Comparison of ENCODE assay signal across 10 mouse cellular contexts in the genomic region with DNA sequence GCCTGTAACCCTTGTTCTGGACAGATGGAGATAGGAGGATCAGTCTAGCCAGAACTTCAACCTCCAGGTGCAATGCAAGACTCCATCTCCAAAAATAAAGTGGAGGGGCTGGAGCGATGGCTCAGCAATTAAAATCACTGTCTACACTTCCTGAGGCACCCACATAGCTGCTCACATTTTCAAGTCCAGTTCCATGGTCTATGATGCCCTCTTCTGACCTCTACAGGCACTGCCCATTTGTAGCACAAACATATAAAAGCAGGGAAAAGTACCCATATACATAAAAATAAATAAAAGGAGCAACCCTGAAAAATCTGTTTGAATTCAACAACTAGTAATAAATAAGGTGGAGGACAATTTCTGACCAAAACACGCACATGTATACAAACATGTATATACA. TPM values are rescaled to one million over a fixed set of nuclear protein-coding genes. Genes with fewer than 3 reads are reported as not detected.
DNase-seq lines count a peak whose midpoint lies in the region; ATAC-seq and TF ChIP-seq lines count a peak whose summit lies in the region.
"Had no signal": no experiment of that assay in that cellular context is flagged by ENCODE, and none has a peak within 500 bp of the region (broad histone marks: within the 10 kb centered on the region; RNA-seq: fewer than 3 reads in every experiment).

No protein-coding gene starts in this region.

- no peak for TF ChIP-seq POLR2A in kidney, adult 2 months (IDR thresholded peaks at IDR 0.05; ENCODE audit: low read depth, low read length)

- no peak overlapping the region for H3K4me3 ChIP-seq in kidney, adult 2 months (ENCODE audit: insufficient read depth, low read depth, low read length)
- H3K4me3 ChIP-seq: lung, embryonic 15.5 days; neural tube, embryonic 12.5 days had no signal

- H3K27ac ChIP-seq in kidney, adult 2 months (ENCODE audit: insufficient read depth, low read depth, low read length), result no peak overlapping the region
- H3K27ac ChIP-seq: lung, embryonic 15.5 days; neural tube, embryonic 12.5 days had no signal

- ATAC-seq in hematopoietic stem cell, adult 5-6 weeks (replicated peaks in 1 of 2; ENCODE audit: insufficient read depth in 1 of 2, low FRiP score in 2 of 2, low TSS enrichment in 1 of 2, low read depth in 1 of 2, poor library complexity in 2 of 2, severe bottlenecking in 2 of 2), result peak; percentile 48 to 69; a peak in 2 of 4 replicates
- ATAC-seq in monocyte, adult 5-6 weeks (replicated peaks; ENCODE audit: insufficient number of reproducible peaks, low FRiP score, low TSS enrichment, poor library complexity, severe bottlenecking), result no peak

- DNase-seq in kidney, adult 2 months, result no peak
- no peak for DNase-seq in kidney, adult 8-10 months
- peak; percentile 45 for DNase-seq in A20 (ENCODE audit: low read depth, low spot score)
- DNase-seq in CD4-positive, CD25-positive, alpha-beta regulatory T cell, adult 2 months (ENCODE audit: low read depth, low spot score), result peak; percentile 67
- DNase-seq in spleen, postnatal 14 days (ENCODE audit: low spot score in 2 of 2), result no peak
- DNase-seq: heart, postnatal 4 days had no signal

- WGBS in kidney, adult 2 months, result 69% methylated on average over 2 of the region's 2 CpGs

- peaks cover 4% of the 10 kb centered on the region; the same call in 1 of the 2 replicates for H3K4me1 ChIP-seq in kidney, adult 2 months (ENCODE audit: control insufficient read depth, insufficient read depth, low read length)
- H3K4me1 ChIP-seq: lung, embryonic 15.5 days; neural tube, embryonic 12.5 days had no signal

- peak; percentile 41 for TF ChIP-seq CTCF in kidney, adult 2 months (conservative IDR thresholded peaks at IDR 0.05; ENCODE audit: insufficient read depth, insufficient read length, low read depth, low read length)

- H3K36me3 ChIP-seq in kidney, adult 2 months (ENCODE audit: control insufficient read depth, insufficient read depth, low read length), result peaks cover 5% of the 10 kb centered on the region
- H3K36me3 ChIP-seq: lung, embryonic 15.5 days; neural tube, embryonic 12.5 days had no signal

- H3K27me3 ChIP-seq in kidney, adult 2 months (replicated peaks; ENCODE audit: control insufficient read depth, insufficient read depth, low read length), result no peaks in the 10 kb centered on the region
- H3K27me3 ChIP-seq: lung, embryonic 15.5 days; neural tube, embryonic 12.5 days had no signal

RNA-seq across cellular contexts. Expression of a gene that starts 39.1 kb away (rescaled TPM):
- 13.2 and 15.6 TPM in 2 replicates for polyA plus RNA-seq in kidney, adult 2 months (2012; rRNA removed)
- total RNA-seq in hematopoietic stem cell, adult 5-6 weeks (2017), result 18.8 and 20.3 TPM in 2 replicates
- total RNA-seq in monocyte, adult 5-6 weeks (2017), result 22.7 to 32.9 TPM (median 28.8 TPM) in 3 replicates

Comparison
In these comparisons a context has a peak if more than half of its experiments do, and no peak if none do; other contexts are left out.
1. DNase-seq: peak in A20 (single experiment) and CD4-positive, CD25-positive, alpha-beta regulatory T cell, adult 2 months (single experiment); none in kidney, adult 2 months (single experiment), kidney, adult 8-10 months (0 of 2) and spleen, postnatal 14 days (0 of 2).